Mouse (Mus musculus) limb, embryonic 11.5 days (tissue): ENCODE measurements at regions not wholly inside any gene's neighbourhood (a gene's known extent, or its start where the extent isn't known, plus 50 kb on each side); places are given as distances from the start of the nearest gene placed in this dataset.

Experiments
- ATAC-seq: fragments of 200-750 bp; cut with Nextera tagmentation; 2 replicates; pipeline ENCODE4 v1.8.0; 2017; ENCODE audit warnings: low read depth; ENCODE audit not compliant: insufficient number of reproducible peaks, low FRiP score, low TSS enrichment
- DNase-seq: peaks from one replicate; pipeline ENCODE4 v3.0.0-alpha.2; 2015; ENCODE audit warnings: low spot score
- H3K27ac ChIP-seq: fragments of 300-500 bp; sonication (generic); replicated peaks from 2 replicates; pipeline ENCODE4 v1.5.1; 2014; ENCODE audit warnings: low read depth, mild to moderate bottlenecking, low read length
- H3K27me3 ChIP-seq: fragments of 300-500 bp; sonication (generic); 2 replicates; pipeline ENCODE4 v1.6.1; 2014; ENCODE audit warnings: mild to moderate bottlenecking, low read length, mixed read lengths; ENCODE audit not compliant: control insufficient read depth, insufficient read depth
- H3K36me3 ChIP-seq: fragments of 300-500 bp; sonication (generic); 2 replicates; pipeline ENCODE4 v1.6.1; 2014; ENCODE audit warnings: mild to moderate bottlenecking, low read length, moderate library complexity, mixed read lengths; ENCODE audit not compliant: control insufficient read depth, insufficient read depth
- H3K4me1 ChIP-seq: fragments of 300-500 bp; sonication (generic); 2 replicates; pipeline ENCODE4 v1.6.1; 2014; ENCODE audit warnings: low read length, mixed read lengths; ENCODE audit not compliant: control insufficient read depth, insufficient read depth
- H3K4me2 ChIP-seq: fragments of 300-500 bp; sonication (generic); 2 replicates; pipeline ENCODE4 v1.6.1; 2014; ENCODE audit warnings: low read depth, mild to moderate bottlenecking, moderate library complexity; ENCODE audit not compliant: severe bottlenecking
- H3K4me3 ChIP-seq: fragments of 300-500 bp; sonication (generic); 2 replicates; pipeline ENCODE4 v1.5.1; 2014; ENCODE audit warnings: low read depth, low read length
- H3K9ac ChIP-seq: fragments of 300-500 bp; sonication (generic); 2 replicates; pipeline ENCODE4 v1.6.1; 2014; ENCODE audit warnings: mild to moderate bottlenecking, low read length
- H3K9me3 ChIP-seq: fragments of 300-500 bp; sonication (generic); 2 replicates; pipeline ENCODE4 v1.6.1; 2016; ENCODE audit warnings: low read length; ENCODE audit not compliant: control insufficient read depth
- WGBS: fragments of 180-500 bp; shearing (Covaris S2); extraction: QIAGEN DNeasy Blood & Tissue Kit; methylation state at CpG from one replicate; pipeline ENCODE4 v1.1.7; 2014; 5-methylcytosine and 5-hydroxymethylcytosine counted together

DNA sequence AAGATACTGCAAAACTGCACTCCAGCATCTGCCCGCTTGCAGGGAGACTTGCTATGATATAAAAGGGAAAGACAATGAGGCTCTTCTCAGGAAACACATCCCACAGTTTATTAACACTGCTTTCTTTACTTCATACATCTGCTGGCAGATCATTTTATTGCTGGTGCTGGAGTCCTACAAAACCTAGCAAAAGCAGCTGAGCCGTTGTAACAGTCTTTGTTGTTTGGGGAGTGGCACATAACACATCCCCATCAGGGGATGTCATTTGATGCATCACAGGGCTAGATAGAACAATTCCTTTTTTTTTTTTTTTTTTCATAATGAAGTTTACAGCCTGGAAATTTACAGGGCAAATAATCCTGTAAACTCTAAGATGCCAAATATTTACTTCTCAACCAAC is 742.2 kb downstream of the Epha4 start:
- DNase-seq, result no peak
- H3K9ac ChIP-seq, result no peak overlapping the region
- WGBS, result 79% methylated on average over 2 of the region's 2 CpGs

DNA sequence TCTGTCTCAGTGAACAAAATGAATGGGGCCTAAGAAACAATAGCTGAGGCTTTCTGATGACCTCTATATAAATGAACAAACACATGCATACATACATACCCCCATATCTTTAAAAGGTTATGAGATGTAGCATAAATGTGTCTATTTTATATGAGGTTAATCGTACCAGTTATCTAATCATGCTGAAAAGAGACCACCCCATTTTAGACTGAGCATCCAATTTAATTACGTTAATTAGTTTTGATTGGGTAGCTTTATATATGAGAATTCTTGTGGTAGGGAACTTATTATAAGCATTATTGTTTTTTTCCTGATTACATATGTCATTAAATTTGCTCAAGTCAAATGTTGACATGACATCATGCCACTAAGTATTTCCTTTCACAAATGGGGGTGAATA is 728.0 kb downstream of the Epha4 start:
- no peak overlapping the region for H3K4me2 ChIP-seq
- no peaks in the 10 kb centered on the region for H3K4me1 ChIP-seq
- H3K36me3 ChIP-seq, result no peaks in the 10 kb centered on the region
- ATAC-seq, result no peak
- H3K4me3 ChIP-seq, result no peak overlapping the region
- H3K27ac ChIP-seq, result no peak overlapping the region
- no peaks in the 10 kb centered on the region for H3K27me3 ChIP-seq
- 94% methylated on average over 2 of the region's 2 CpGs for WGBS
- DNase-seq, result no peak
- no peak overlapping the region for H3K9ac ChIP-seq
- no peaks in the 10 kb centered on the region for H3K9me3 ChIP-seq

More for the DNA sequence above, 742.2 kb downstream of the Epha4 start:
- no peaks in the 10 kb centered on the region for H3K4me1 ChIP-seq
- H3K4me3 ChIP-seq, result no peak overlapping the region
- no peak for ATAC-seq
- no peak overlapping the region for H3K27ac ChIP-seq
- no peaks in the 10 kb centered on the region for H3K9me3 ChIP-seq
- no peaks in the 10 kb centered on the region for H3K27me3 ChIP-seq
- H3K36me3 ChIP-seq, result no peaks in the 10 kb centered on the region
- H3K4me2 ChIP-seq, result no peak overlapping the region

DNA sequence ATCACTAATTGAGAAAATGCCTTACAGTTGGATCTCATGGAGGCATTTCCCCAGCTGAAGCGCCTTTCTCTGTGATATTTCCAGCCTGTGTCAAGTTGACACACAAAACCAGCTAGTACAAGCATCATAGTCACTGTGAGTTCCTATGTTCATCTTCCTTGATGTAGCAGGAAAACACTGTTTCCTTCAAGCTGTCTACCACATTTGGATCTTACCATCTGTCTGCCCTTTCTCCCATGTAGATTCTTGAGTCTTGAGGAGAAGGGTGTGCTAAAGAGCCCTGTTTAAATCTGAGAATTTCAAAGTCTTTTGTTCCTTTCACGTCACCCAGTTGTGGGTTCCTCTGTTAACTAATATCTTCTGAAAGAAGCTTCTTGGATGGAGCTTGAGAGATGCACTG is 721.5 kb downstream of the Epha4 start:
- WGBS, result 83% methylated on average over 2 of the region's 2 CpGs
- no peak for ATAC-seq
- Histone ChIP-seq H3K27me3 (no peaks in the 10 kb centered on the region), H3K9me3 (no peaks in the 10 kb centered on the region), H3K4me3 (no peak overlapping the region), H3K4me2 (no peak overlapping the region), H3K9ac (no peak overlapping the region), H3K36me3 (no peaks in the 10 kb centered on the region), H3K27ac (no peak overlapping the region), H3K4me1 (no peaks in the 10 kb centered on the region)
- DNase-seq, result no peak

DNA sequence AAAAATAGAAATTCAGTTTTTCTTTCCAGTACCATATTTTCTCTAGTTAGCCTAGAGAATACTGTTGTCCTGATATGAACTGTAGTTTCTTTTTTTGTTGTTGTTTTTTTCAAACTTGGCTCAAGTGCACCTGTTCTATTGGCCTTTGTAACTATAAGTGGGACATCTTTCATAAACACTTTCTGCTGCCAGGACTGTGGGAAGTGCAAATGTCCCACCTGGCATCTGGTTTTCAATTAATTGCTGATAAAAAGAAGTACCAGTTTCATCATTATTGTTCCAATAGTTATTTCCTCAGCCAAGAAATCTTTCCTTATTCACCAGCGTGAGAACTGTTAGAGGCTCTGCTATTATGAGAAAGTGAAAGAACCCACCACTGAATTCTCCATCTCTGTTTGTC is 695.0 kb downstream of the Epha4 start:
- DNase-seq (no peak), ATAC-seq (no peak)
- Histone ChIP-seq H3K27me3 (no peaks in the 10 kb centered on the region), H3K9ac (no peak overlapping the region), H3K9me3 (no peaks in the 10 kb centered on the region), H3K27ac (no peak overlapping the region), H3K4me1 (no peaks in the 10 kb centered on the region), H3K36me3 (no peaks in the 10 kb centered on the region), H3K4me2 (no peak overlapping the region), H3K4me3 (no peak overlapping the region)
- WGBS, result 95% methylated on average over 1 of the region's 1 CpGs

DNA sequence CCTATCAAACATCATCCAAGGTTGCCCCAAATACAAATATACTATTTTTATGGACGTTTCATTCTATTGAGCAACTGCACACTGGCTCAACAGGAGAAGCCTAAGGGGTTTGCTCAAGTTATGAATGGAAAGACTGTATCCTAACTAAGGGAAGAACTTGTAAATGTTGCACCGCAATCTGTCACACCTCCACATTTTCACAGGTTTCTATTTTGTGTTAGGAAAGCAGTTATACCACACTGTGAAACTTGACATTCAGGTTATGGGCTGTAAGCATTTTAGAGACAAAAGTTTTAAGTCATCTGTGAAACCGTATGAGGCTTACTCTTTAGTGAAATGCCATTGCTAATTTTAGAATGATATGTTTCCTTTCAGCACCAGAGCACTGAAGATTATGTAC is 693.3 kb downstream of the Epha4 start:
- Histone ChIP-seq H3K9me3 (no peaks in the 10 kb centered on the region), H3K4me1 (no peaks in the 10 kb centered on the region), H3K4me2 (no peak overlapping the region), H3K9ac (no peak overlapping the region), H3K27me3 (no peaks in the 10 kb centered on the region), H3K27ac (no peak overlapping the region), H3K36me3 (no peaks in the 10 kb centered on the region), H3K4me3 (no peak overlapping the region)
- ATAC-seq (no peak), DNase-seq (no peak)
- WGBS, result 74% methylated on average over 3 of the region's 3 CpGs

DNA sequence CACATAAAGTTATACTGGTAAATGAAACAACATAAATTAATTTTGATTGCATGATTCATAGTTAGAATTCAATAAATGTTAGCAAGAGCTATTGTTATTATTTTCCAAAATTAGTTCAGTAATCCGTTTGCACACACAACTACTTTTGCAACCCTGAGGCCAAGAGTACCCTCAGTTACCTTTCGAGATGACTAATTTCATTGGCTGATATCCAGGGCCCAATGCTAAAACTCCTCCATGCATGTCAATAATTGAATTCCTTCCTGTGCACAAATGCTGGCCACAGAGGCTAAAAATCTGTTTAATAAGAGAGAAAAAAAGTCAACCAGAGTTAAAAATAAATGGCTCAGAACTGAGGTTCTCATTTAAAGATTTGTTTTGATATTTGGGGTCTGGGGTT is 685.2 kb downstream of the Epha4 start:
- Histone ChIP-seq H3K27me3 (no peaks in the 10 kb centered on the region), H3K4me2 (no peak overlapping the region), H3K9me3 (no peaks in the 10 kb centered on the region), H3K36me3 (no peaks in the 10 kb centered on the region), H3K4me1 (peaks cover 8% of the 10 kb centered on the region), H3K4me3 (no peak overlapping the region), H3K9ac (no peak overlapping the region), H3K27ac (no peak overlapping the region)
- ATAC-seq (no peak), DNase-seq (no peak)
- WGBS, result 81% methylated on average over 2 of the region's 2 CpGs

DNA sequence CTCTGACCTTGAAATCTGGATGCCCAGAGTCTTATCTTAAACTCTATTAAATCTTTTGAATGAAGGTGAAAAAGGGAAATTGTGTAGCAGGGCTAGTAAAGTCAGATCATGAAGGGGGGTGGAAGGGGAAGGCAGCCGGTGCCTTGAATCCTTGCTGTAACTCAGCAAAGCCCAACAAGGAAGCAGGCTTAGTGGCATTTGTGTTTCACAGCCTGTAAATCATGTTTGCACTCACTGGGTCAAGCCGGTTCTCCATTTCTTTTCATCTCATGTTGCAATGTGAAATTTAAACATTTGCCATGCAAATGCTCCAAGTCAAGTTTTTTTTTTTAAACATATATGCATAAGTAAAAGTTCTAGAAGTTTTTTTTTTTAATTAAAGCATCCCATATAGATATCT is 682.6 kb downstream of the Epha4 start:
- ATAC-seq (no peak), DNase-seq (peak; percentile 71)
- peaks cover 8% of the 10 kb centered on the region for H3K4me1 ChIP-seq
- no peak overlapping the region for H3K27ac ChIP-seq
- no peak overlapping the region for H3K4me2 ChIP-seq
- H3K27me3 ChIP-seq, result no peaks in the 10 kb centered on the region
- no peak overlapping the region for H3K4me3 ChIP-seq
- no peak overlapping the region for H3K9ac ChIP-seq
- no peaks in the 10 kb centered on the region for H3K9me3 ChIP-seq
- 9% methylated on average over 2 of the region's 2 CpGs for WGBS
- no peaks in the 10 kb centered on the region for H3K36me3 ChIP-seq

DNA sequence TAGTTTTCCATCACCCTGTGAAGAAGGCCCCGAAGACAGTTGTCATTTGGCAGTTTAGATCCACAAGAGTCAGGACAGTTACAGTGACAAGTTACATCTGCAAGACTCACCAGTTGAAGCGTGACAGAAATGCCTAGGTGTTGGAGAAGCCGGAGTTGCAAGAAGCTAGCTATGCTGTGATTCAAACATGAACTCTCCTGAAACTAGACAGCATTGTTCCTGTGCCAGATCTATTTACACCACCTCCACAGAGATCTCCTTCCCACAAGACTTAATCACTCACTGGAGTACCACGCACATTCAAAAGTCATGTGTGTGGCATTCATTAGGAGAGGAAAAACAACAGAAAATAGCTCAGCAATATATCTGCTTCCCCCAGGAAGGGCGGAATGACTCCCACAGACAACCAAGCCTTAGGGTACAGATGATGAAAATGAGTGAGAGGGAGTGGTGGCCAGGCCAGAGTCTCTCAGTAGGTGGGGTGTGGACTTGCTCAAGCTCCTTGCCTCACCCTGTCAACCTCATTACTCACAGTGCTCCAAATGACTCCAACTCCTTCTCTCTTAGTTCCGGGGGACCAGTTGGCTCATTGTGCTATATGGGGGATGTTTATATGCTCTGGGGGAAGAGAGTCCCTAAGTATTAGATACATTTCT is 679.7 kb downstream of the Epha4 start:
- Histone ChIP-seq H3K4me3 (no peak overlapping the region), H3K9ac (no peak overlapping the region), H3K27me3 (no peaks in the 10 kb centered on the region), H3K36me3 (no peaks in the 10 kb centered on the region), H3K27ac (no peak overlapping the region), H3K4me1 (peaks cover 8% of the 10 kb centered on the region), H3K9me3 (no peaks in the 10 kb centered on the region), H3K4me2 (no peak overlapping the region)
- no peak for DNase-seq
- no peak for ATAC-seq
- WGBS, result 68% methylated on average over 6 of the region's 6 CpGs

DNA sequence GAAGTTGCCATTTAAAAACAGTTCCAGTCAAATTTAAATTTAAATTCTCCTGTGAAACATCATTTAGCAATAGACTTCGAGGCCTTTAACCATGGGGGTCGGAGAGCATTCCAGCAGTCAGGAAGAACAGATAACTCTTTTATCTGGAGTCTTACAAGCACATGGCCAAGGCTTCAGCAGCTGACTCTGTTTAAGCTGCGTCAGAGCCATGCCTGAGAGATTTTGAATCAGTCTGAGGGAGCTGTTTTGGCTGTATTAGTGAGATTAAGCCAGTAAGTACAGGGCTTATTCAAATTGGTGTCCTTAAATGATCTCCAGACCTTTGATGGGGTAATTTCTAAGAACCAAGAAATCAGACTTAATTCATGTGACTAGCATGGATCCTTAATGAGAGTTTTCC is 665.5 kb downstream of the Epha4 start:
- Histone ChIP-seq H3K4me1 (no peaks in the 10 kb centered on the region), H3K4me3 (no peak overlapping the region), H3K4me2 (no peak overlapping the region), H3K36me3 (no peaks in the 10 kb centered on the region), H3K9ac (no peak overlapping the region), H3K27me3 (no peaks in the 10 kb centered on the region), H3K9me3 (no peaks in the 10 kb centered on the region), H3K27ac (no peak overlapping the region)
- ATAC-seq (no peak), DNase-seq (no peak)
- 25% methylated on average over 3 of the region's 3 CpGs for WGBS
